Mouse (Mus musculus) testis, adult 2 months (tissue): ENCODE results near the gene Cacng8.
"Not testable (repeated sequence)": the region's sequence is repeated elsewhere in the genome, so short reads cannot be mapped to it uniquely, and the experiment has no call there.

Experiments used
- CTCF ChIP-seq: fragments of 200-500 bp; IDR thresholded peaks from 2 replicates; pipeline ENCODE4 v1.5.1; 2012; ENCODE audit warnings: low read depth, mild to moderate bottlenecking, inconsistent platforms, low read length, moderate library complexity; ENCODE audit not compliant: control insufficient read depth, insufficient read depth, insufficient replicate concordance
- POLR2A ChIP-seq: fragments of 200-500 bp; IDR thresholded peaks from 2 replicates; pipeline ENCODE4 v1.6.1; 2012; ENCODE audit warnings: low read depth, mild to moderate bottlenecking, inconsistent platforms, low read length, moderate library complexity; ENCODE audit not compliant: control insufficient read depth

GRCm38 (mm10) chr7:3398363-3398762 lies 7.9 kb downstream of the Cacng8 start:
- not testable (repeated sequence) for TF ChIP-seq CTCF, POLR2A
